Mouse (Mus musculus) stomach, postnatal 0 days (tissue): ENCODE measurements around the gene B3galt1.

Experiments
- CTCF ChIP-seq: IDR thresholded peaks from 2 replicates; pipeline ENCODE4 v1.5.1; 2016; ENCODE audit warnings: antibody characterized with exemption, low read depth, mild to moderate bottlenecking, moderate library complexity
- EP300 ChIP-seq: optimal IDR thresholded peaks from 2 replicates; pipeline ENCODE3; 2016; ENCODE audit warnings: antibody characterized with exemption

DNA sequence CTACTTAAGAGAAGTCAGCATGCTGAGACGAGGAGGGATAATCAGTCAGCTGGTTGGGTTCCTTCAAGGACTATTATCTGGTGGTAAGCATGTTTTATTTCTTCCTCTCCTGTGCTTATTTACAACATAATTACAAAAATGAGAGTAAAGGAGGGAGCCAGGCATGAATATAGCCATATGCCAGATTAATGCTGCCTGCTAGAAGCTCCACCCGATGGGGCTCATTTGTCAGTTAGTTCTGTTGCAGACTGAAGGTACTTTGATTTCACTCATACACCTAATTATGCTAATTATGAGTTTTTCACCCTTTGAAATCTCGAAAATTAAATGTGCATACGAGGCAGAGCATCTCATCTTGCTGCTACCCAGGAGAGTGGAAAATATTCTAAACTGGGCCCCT lies 539.0 kb downstream of the B3galt1 start:
- no peak for TF ChIP-seq CTCF
- no peak for TF ChIP-seq EP300
